Mouse (Mus musculus): Measurements from ENCODE around the gene Itgax.

Itgax gene

GRCm38 (mm10) chr7:128128741-128129720, at the start of gene Itgax:
TSS of gene Itgax (plus strand) at chr7:128129547.
- in situ Hi-C loops (cut with MboI; ENCODE audit: unreplicated experiment in 2 of 2) = no loop called here

- in situ Hi-C loops (cut with MboI; ENCODE audit: unreplicated experiment in 2 of 2) = no loop called here
Observed at GRCm38 (mm10) chr7:128080012-128080411, 49.3 kb upstream of the Itgax start.

- in situ Hi-C loops (cut with MboI; ENCODE audit: unreplicated experiment in 2 of 2) = no loop called here
Observed at GRCm38 (mm10) chr7:128089141-128089540, 40.2 kb upstream of the Itgax start.

- in situ Hi-C loops (cut with MboI; ENCODE audit: unreplicated experiment in 2 of 2) = loop anchor here (5.0 to 10.0 kb wide), 4 partner anchors 36 to 106 kb away; partner anchors contain the start of genes Pycard (in 2 of the 2), Gm49368 (in 1 of the 2) and Itgam (in 1 of the 2)
Observed at GRCm38 (mm10) chr7:128098135-128098534, 31.2 kb upstream of the Itgax start.

GRCm38 (mm10) chr7:128100742-128101357, 28.5 kb upstream of the Itgax start:
- in situ Hi-C loops (cut with MboI; ENCODE audit: unreplicated experiment in 2 of 2) = loop anchor here (5.0 to 10.0 kb wide), 6 partner anchors 106 to 606 kb away; partner anchors contain the start of genes Cox6a2 (in 2 of the 2) and Setd1a (in 1 of the 2)

- in situ Hi-C loops (cut with MboI; ENCODE audit: unreplicated experiment in 2 of 2) = loop anchor here (10.0 kb wide), 2 partner anchors 330 to 600 kb away; partner anchors contain the start of gene Setd1a (in 1 of the 2)
Observed at GRCm38 (mm10) chr7:128105246-128105645, 24.1 kb upstream of the Itgax start.

- in situ Hi-C loops (cut with MboI; ENCODE audit: unreplicated experiment in 2 of 2) = loop anchor here (10.0 kb wide), 2 partner anchors 333 to 597 kb away; partner anchors contain the start of gene Setd1a (in 1 of the 2)
Observed at GRCm38 (mm10) chr7:128107462-128107861, 21.9 kb upstream of the Itgax start.

- in situ Hi-C loops (cut with MboI; ENCODE audit: unreplicated experiment in 2 of 2) = loop anchor here in 1 of 2 experiments (5.0 kb wide), 1 partner anchor 37 kb away; no protein-coding TSS in a partner anchor
Observed at GRCm38 (mm10) chr7:128110314-128110713, 19.0 kb upstream of the Itgax start.

- in situ Hi-C loops (cut with MboI; ENCODE audit: unreplicated experiment in 2 of 2) = loop anchor here in 1 of 2 experiments (5.0 kb wide), 1 partner anchor 35 kb away; no protein-coding TSS in a partner anchor
Observed at GRCm38 (mm10) chr7:128112131-128112530, 17.2 kb upstream of the Itgax start.

GRCm38 (mm10) chr7:128114371-128115105, 14.8 kb upstream of the Itgax start:
- in situ Hi-C loops (cut with MboI; ENCODE audit: unreplicated experiment in 2 of 2) = loop anchor here in 1 of 2 experiments (5.0 kb wide), 1 partner anchor 33 kb away; no protein-coding TSS in a partner anchor

- in situ Hi-C loops (cut with MboI; ENCODE audit: unreplicated experiment in 2 of 2) = no loop called here
Observed at GRCm38 (mm10) chr7:128115211-128115958, 14.0 kb upstream of the Itgax start.

- in situ Hi-C loops (cut with MboI; ENCODE audit: unreplicated experiment in 2 of 2) = no loop called here
Observed at GRCm38 (mm10) chr7:128116396-128116795, 13.0 kb upstream of the Itgax start.

- in situ Hi-C loops (cut with MboI; ENCODE audit: unreplicated experiment in 2 of 2) = no loop called here
Observed at GRCm38 (mm10) chr7:128119726-128120490, 9.4 kb upstream of the Itgax start.

GRCm38 (mm10) chr7:128132148-128132547, 2.8 kb downstream of the Itgax start:
- in situ Hi-C loops (cut with MboI; ENCODE audit: unreplicated experiment in 2 of 2) = no loop called here

- in situ Hi-C loops (cut with MboI; ENCODE audit: unreplicated experiment in 2 of 2) = no loop called here
Observed at GRCm38 (mm10) chr7:128133596-128133995, 4.2 kb downstream of the Itgax start.

- in situ Hi-C loops (cut with MboI; ENCODE audit: unreplicated experiment in 2 of 2) = no loop called here
Observed at GRCm38 (mm10) chr7:128136927-128137326, 7.6 kb downstream of the Itgax start.

- in situ Hi-C loops (cut with MboI; ENCODE audit: unreplicated experiment in 2 of 2) = no loop called here
Observed at GRCm38 (mm10) chr7:128139611-128140010, 10.3 kb downstream of the Itgax start.

GRCm38 (mm10) chr7:128150970-128151369, 21.6 kb downstream of the Itgax start:
- in situ Hi-C loops (cut with MboI; ENCODE audit: unreplicated experiment in 2 of 2) = loop anchor here in 1 of 2 experiments (10.0 kb wide), 1 partner anchor 54 kb away; the partner anchor contains the start of gene Cox6a2
